Mouse (Mus musculus) T-helper 2 cell (primary cell): ENCODE measurements around the gene Fcrl1.

Source experiments
- in situ Hi-C: fragments of 300-600 bp; cut with MboI, MseI; formaldehyde crosslinking; loops from one replicate; pipeline ENCODE4 v1.15.1; 2025; ENCODE audit warnings: high pct_unique_total_duplicates

Fcrl1 gene

DNA sequence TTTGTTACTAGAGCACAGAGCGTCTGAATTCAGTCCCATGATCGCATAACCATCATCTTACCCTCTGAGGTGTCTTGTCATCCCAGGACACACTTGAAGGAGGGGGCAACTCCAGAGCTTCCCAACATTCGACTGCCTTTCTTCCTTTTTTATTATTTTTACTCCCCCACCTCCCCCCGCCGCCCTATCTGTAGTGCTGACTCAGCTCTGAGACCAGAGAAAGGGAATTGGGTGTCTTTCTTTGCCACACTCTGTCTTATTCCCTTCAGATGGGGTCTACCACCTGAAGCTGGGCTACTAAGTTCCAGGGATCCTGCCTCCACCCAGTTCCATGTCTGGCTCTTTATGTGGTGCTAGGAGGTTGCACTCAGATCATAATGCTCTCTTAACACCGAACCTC lies 34.4 kb downstream of the Fcrl1 start:
- in situ Hi-C loops, result loop anchor here (5.0 kb wide), 2 partner anchors 92 to 152 kb away; no protein-coding TSS in a partner anchor

GRCm38 (mm10) chr3:87411150-87411549 lies 35.0 kb downstream of the Fcrl1 start:
- in situ Hi-C loops, result loop anchor here (5.0 kb wide), 2 partner anchors 91 to 151 kb away; no protein-coding TSS in a partner anchor

DNA sequence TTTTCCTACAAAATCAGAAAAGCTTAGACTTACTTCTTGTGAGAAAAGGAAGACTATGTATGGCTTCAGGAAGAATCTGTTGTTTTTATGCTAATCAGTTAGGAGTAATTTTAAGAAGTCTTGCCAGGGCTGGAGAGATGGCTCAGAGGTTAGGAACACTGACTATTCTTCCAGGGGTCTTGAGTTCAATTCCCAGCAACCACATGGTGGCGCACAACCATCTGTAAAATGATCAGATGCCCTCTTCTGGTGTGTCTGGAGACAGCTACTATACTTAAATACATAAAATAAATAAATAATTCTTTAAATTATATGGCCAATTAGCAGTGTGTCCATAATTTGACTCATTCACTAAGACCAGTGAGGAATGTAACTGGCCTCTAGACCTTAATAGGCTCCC lies 44.5 kb downstream of the Fcrl1 start:
- in situ Hi-C loops, result no loop called here

- in situ Hi-C loops, result no loop called here
Observed at GRCm38 (mm10) chr3:87422386-87422910, 46.3 kb downstream of the Fcrl1 start.

- in situ Hi-C loops, result no loop called here
Observed at GRCm38 (mm10) chr3:87435479-87435878, 59.3 kb downstream of the Fcrl1 start, which contains the start of gene Fcrl5. Fcrl5 (plus strand) TSS chr3:87435773.

DNA sequence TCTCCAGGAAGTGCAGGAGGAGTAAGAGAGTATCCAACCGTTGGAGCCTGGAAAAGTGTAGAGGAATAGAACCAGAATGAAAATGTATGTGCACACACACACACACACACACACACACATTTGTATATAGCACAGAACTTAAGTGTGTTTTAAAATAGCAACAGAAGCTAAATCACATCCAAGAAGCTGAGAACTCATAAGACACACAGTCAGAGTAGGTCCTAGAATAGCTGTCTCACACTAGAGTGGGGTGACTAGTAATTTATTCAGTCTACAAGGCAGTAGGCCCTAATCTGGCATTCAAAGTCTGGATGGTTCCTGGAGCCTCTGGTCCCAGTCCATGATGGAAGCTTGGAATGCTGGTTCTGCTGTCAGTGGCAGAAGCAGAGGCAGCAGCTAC lies 64.4 kb downstream of the Fcrl1 start:
- in situ Hi-C loops, result no loop called here

- in situ Hi-C loops, result no loop called here
Observed at GRCm38 (mm10) chr3:87443968-87444367, 67.8 kb downstream of the Fcrl1 start.
